Mouse (Mus musculus) forelimb bud, embryonic 11.5 days (tissue): ENCODE data around the gene Olfr57.
"Not testable (repeated sequence)": the region's sequence is repeated elsewhere in the genome, so short reads cannot be mapped to it uniquely, and the experiment has no call there.

Source experiments
- DNase-seq: peaks from one replicate; pipeline ENCODE4 v3.0.0-alpha.2; 2012; ENCODE audit warnings: low read depth, low spot score

Olfr57 gene

DNA sequence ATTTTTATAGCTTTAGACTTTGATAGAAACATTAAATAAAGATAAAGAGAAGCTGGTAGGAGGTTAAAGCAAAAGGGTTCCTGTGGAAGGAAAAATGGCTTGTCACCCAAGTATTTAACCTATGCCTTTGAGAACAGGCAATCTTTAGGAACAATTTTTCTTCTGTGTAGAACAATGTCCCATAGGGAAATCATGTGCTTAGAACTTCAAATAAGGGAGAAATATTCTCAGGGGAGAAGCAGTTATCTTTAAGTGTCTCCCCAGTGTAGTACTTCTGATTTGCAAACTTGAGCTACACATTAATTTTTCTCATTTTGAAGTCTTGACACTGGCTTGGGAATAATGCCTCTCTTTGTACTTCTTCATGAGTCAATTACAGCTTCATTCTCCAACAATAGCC, at the start of gene Olfr57:
Olfr57 (plus strand) TSS at position 301 of the 400 bp plus-strand sequence.
- no peak for DNase-seq

DNA sequence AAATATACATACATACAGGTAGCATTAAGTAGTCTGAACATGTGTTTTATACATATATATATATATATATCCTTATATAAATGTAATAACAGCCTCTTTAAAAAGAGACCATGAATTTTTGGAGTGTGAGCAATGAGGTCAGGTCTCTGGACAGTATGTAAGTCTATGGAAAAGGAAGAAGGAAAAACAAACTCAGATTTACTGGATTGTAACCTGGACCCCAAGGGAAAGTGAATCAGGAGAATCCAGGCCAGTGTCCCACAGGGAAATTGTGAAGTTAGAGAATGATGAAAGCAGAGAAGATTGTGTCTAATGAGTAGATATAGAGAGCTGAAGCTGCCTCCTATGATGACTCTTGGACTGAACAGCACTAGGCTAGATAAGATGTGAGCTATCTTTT, 47.8 kb upstream of the Olfr57 start, which contains the start of gene Olfr1352:
Olfr1352 (plus strand) TSS at position 301 of the 400 bp plus-strand sequence.
- DNase-seq, result no peak

DNA sequence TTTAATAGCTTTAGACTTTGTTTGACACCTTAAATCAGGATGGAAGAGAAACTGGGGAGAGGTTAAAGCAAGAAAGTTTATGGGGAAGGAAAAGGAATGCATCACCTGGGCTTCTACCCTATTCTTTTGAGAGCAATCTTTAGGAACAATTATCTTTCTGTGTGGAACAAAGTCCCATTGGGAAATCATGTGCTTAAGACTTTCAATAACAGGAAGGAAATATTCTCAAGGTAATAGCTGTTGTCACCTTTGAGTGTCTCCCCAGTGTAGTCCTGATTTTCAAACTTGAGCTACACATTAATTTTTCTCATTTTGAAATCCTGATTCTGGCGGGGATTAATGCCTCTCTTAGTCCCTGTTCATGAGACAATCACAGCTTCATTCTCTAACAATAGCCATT, 16.4 kb upstream of the Olfr57 start, which contains the start of gene Olfr1351:
Olfr1351 (plus strand) TSS at position 301 of the 400 bp plus-strand sequence.
- DNase-seq, result no peak

DNA sequence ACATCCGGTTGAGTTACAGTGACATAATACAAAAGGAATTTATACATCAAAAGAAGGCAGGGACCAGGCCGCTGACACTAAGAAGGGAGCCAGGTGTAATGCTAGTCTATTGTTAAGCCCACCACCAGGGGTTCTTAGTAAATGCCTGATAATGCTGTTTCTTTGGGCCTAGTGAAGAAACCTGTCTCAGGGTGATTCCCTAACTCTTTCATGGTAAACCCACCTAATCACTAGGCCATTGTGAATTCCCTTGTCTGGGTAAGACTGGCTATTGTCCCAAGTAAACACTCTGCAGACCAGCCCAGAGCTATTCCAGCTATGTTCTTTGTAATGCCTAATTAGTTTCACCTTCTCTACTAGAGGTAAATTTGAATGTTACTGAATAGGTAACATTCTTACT, 13.9 kb downstream of the Olfr57 start:
- not testable (repeated sequence) for DNase-seq

DNA sequence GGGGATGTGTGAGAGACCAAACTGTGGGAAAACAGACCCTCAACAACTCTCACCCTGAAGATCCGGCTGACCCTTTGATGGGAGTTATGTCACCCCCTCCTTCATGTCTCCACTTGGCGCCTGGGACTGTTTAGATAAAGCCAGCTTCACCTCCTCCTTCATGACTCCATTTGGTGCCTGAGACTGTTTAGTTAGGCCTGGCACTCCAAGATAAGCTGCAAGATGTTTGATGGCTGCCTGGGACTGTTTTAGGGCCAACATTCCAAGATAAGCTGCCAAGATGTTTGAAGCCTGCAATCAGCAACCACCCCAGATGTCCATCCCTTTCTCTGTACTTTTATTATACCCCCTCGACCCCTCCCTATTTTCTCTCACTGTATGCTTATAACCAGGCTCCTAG, 28.8 kb downstream of the Olfr57 start:
- DNase-seq, result not testable (repeated sequence)
